ENCODE assay signal across 9 mouse cellular contexts in genomic region chr1:37512961-37513431, GRCm38 (mm10). TPM values are rescaled to one million over a fixed set of nuclear protein-coding genes. Genes with fewer than 3 reads are reported as not detected.
A peak's percentile ranks its signal among the peaks of the same experiment; 100 is the strongest.
DNase-seq lines count a peak whose midpoint lies in the region; ATAC-seq and TF ChIP-seq lines count a peak whose summit lies in the region.
"Had no signal": no experiment of that assay in that cellular context is flagged by ENCODE, and none has a peak within 500 bp of the region (broad histone marks: within the 10 kb centered on the region; RNA-seq: fewer than 3 reads in every experiment).

No protein-coding gene starts in this region.

- H3K9ac ChIP-seq in forebrain, embryonic 14.5 days (ENCODE audit: low read length) = no peak overlapping the region
- no peak overlapping the region for H3K9ac ChIP-seq in forebrain, embryonic 11.5 days (ENCODE audit: low read length)
- H3K9ac ChIP-seq in embryonic facial prominence, embryonic 12.5 days = no peak overlapping the region
- no peak overlapping the region for H3K9ac ChIP-seq in midbrain, embryonic 15.5 days

- TF ChIP-seq CTCF in kidney, adult 2 months (conservative IDR thresholded peaks at IDR 0.05; ENCODE audit: insufficient read depth, insufficient read length, low read depth, low read length) = no peak

- H3K4me2 ChIP-seq in forebrain, embryonic 14.5 days (ENCODE audit: low read length) = no peak overlapping the region
- no peak overlapping the region for H3K4me2 ChIP-seq in forebrain, embryonic 11.5 days (ENCODE audit: low read depth, low read length, severe bottlenecking)
- no peak overlapping the region for H3K4me2 ChIP-seq in embryonic facial prominence, embryonic 12.5 days (replicated peaks)
- H3K4me2 ChIP-seq in midbrain, embryonic 15.5 days = no peak overlapping the region

- no peaks in the 10 kb centered on the region for H3K36me3 ChIP-seq in forebrain, embryonic 14.5 days (ENCODE audit: control insufficient read depth, insufficient read depth, low read length)
- no peaks in the 10 kb centered on the region for H3K36me3 ChIP-seq in forebrain, embryonic 11.5 days (ENCODE audit: control insufficient read depth, insufficient read depth, low read length)
- H3K36me3 ChIP-seq in kidney, adult 2 months (ENCODE audit: control insufficient read depth, insufficient read depth, low read length) = no peaks in the 10 kb centered on the region
- H3K36me3 ChIP-seq in embryonic facial prominence, embryonic 12.5 days = no peaks in the 10 kb centered on the region
- no peaks in the 10 kb centered on the region for H3K36me3 ChIP-seq in midbrain, embryonic 15.5 days (replicated peaks)

- DNase-seq in forebrain, embryonic 14.5 days (ENCODE audit: low spot score) = peak; percentile 29
- no peak for DNase-seq in forebrain, embryonic 11.5 days (ENCODE audit: low spot score)
- peak; percentile 45 for DNase-seq in kidney, adult 2 months
- no peak for DNase-seq in kidney, postnatal 4 days
- DNase-seq in testis, postnatal 10 days (ENCODE audit: low spot score) = no peak
- DNase-seq: thymus, postnatal 25 days had no signal

- no peaks in the 10 kb centered on the region for H3K9me3 ChIP-seq in forebrain, embryonic 14.5 days (replicated peaks; ENCODE audit: control insufficient read depth, low read length)
- H3K9me3 ChIP-seq in forebrain, embryonic 11.5 days (ENCODE audit: control insufficient read depth, low read length) = no peaks in the 10 kb centered on the region
- H3K9me3 ChIP-seq in embryonic facial prominence, embryonic 12.5 days = no peaks in the 10 kb centered on the region
- no peaks in the 10 kb centered on the region for H3K9me3 ChIP-seq in midbrain, embryonic 15.5 days

- H3K27ac ChIP-seq in forebrain, embryonic 14.5 days (ENCODE audit: low read depth, low read length) = no peak overlapping the region
- H3K27ac ChIP-seq in forebrain, embryonic 11.5 days (ENCODE audit: low read depth, low read length) = no peak overlapping the region
- peak overlapping the region; percentile 50 for H3K27ac ChIP-seq in kidney, adult 2 months (ENCODE audit: insufficient read depth, low read depth, low read length)
- peak overlapping the region; percentile 54; the same call in 1 of the 2 replicates for H3K27ac ChIP-seq in embryonic facial prominence, embryonic 12.5 days
- peak overlapping the region; percentile 65 for H3K27ac ChIP-seq in midbrain, embryonic 15.5 days

- WGBS in forebrain, embryonic 14.5 days = 74% methylated on average over 2 of the region's 2 CpGs
- 89% methylated on average over 2 of the region's 2 CpGs for WGBS in forebrain, embryonic 11.5 days
- 53% methylated on average over 2 of the region's 2 CpGs for WGBS in kidney, adult 2 months
- 70% methylated on average over 2 of the region's 2 CpGs for WGBS in embryonic facial prominence, embryonic 12.5 days
- 66% methylated on average over 2 of the region's 2 CpGs for WGBS in midbrain, embryonic 15.5 days

- ATAC-seq in forebrain, embryonic 14.5 days = no peak; the same call in 1 of the 2 replicates
- no peak for ATAC-seq in forebrain, embryonic 11.5 days (replicated peaks; ENCODE audit: low FRiP score)
- no peak for ATAC-seq in embryonic facial prominence, embryonic 12.5 days (ENCODE audit: insufficient number of reproducible peaks, insufficient read depth, low FRiP score, low TSS enrichment)
- peak; percentile 58; the same call in 1 of the 2 replicates for ATAC-seq in midbrain, embryonic 15.5 days (replicated peaks)
- ATAC-seq in CD4-positive, CD25-positive, alpha-beta regulatory T cell, adult 4 months = no peak

- H3K27me3 ChIP-seq in forebrain, embryonic 14.5 days (replicated peaks; ENCODE audit: control insufficient read depth, insufficient read depth, low read length) = no peaks in the 10 kb centered on the region
- H3K27me3 ChIP-seq in forebrain, embryonic 11.5 days (ENCODE audit: control insufficient read depth, insufficient read depth, low read length) = no peaks in the 10 kb centered on the region
- no peaks in the 10 kb centered on the region for H3K27me3 ChIP-seq in kidney, adult 2 months (replicated peaks; ENCODE audit: control insufficient read depth, insufficient read depth, low read length)
- H3K27me3 ChIP-seq in embryonic facial prominence, embryonic 12.5 days = no peaks in the 10 kb centered on the region
- no peaks in the 10 kb centered on the region for H3K27me3 ChIP-seq in midbrain, embryonic 15.5 days (replicated peaks)

- peaks cover 14% of the 10 kb centered on the region for H3K4me1 ChIP-seq in forebrain, embryonic 14.5 days (ENCODE audit: control insufficient read depth, insufficient read depth, low read length)
- H3K4me1 ChIP-seq in forebrain, embryonic 11.5 days (replicated peaks; ENCODE audit: control insufficient read depth, insufficient read depth, low read length) = peaks cover 6% of the 10 kb centered on the region; the same call in 1 of the 2 replicates
- peaks cover 34% of the 10 kb centered on the region for H3K4me1 ChIP-seq in kidney, adult 2 months (ENCODE audit: control insufficient read depth, insufficient read depth, low read length)
- H3K4me1 ChIP-seq in embryonic facial prominence, embryonic 12.5 days = peaks cover 21% of the 10 kb centered on the region
- H3K4me1 ChIP-seq in midbrain, embryonic 15.5 days = peaks cover 20% of the 10 kb centered on the region

- TF ChIP-seq POLR2A in kidney, adult 2 months (IDR thresholded peaks at IDR 0.05; ENCODE audit: low read depth, low read length) = no peak

- no peak overlapping the region for H3K4me3 ChIP-seq in forebrain, embryonic 14.5 days (ENCODE audit: low read depth, low read length)
- no peak overlapping the region for H3K4me3 ChIP-seq in forebrain, embryonic 11.5 days (ENCODE audit: low read depth, low read length)
- H3K4me3 ChIP-seq in kidney, adult 2 months (ENCODE audit: insufficient read depth, low read depth, low read length) = no peak overlapping the region
- no peak overlapping the region for H3K4me3 ChIP-seq in embryonic facial prominence, embryonic 12.5 days
- H3K4me3 ChIP-seq in midbrain, embryonic 15.5 days = no peak overlapping the region

RNA-seq across cellular contexts. Expression of gene Mgat4a, which starts 27.8 kb away (rescaled TPM):
- 7.0 and 7.8 TPM in 2 replicates for polyA plus RNA-seq in forebrain, embryonic 14.5 days (2014; fragmentation: Nextera tagmentation; extraction: Ambion mirVana)
- 3.2 and 4.0 TPM in 2 replicates for polyA plus RNA-seq in forebrain, embryonic 11.5 days (2014; fragmentation: Nextera tagmentation; extraction: Ambion mirVana)
- polyA plus RNA-seq in kidney, adult 2 months (2012; rRNA removed) = 12.8 and 12.9 TPM in 2 replicates
- 4.3 and 7.4 TPM in 2 replicates for polyA plus RNA-seq in embryonic facial prominence, embryonic 12.5 days (2016; fragmentation: Nextera tagmentation; extraction: Ambion mirVana)
- polyA plus RNA-seq in midbrain, embryonic 15.5 days (2015; fragmentation: Nextera tagmentation; extraction: Ambion mirVana) = 10.1 and 11.9 TPM in 2 replicates
- 10 to 100 TPM; 11.7 to 12.1 TPM for polyA plus RNA-seq in CD4-positive, CD25-positive, alpha-beta regulatory T cell, adult 4 months (2017; shearing (Covaris generic))

Comparison
In these comparisons a context has a peak if more than half of its experiments do, and no peak if none do; other contexts are left out.
1. DNase-seq: peak in forebrain, embryonic 14.5 days (single experiment) and kidney, adult 2 months (single experiment); none in forebrain, embryonic 11.5 days (single experiment), kidney, postnatal 4 days (0 of 2) and testis, postnatal 10 days (single experiment).
2. H3K27ac ChIP-seq: peak in kidney, adult 2 months (single experiment), embryonic facial prominence, embryonic 12.5 days (single experiment) and midbrain, embryonic 15.5 days (single experiment); none in forebrain, embryonic 14.5 days (single experiment) and forebrain, embryonic 11.5 days (single experiment).